Mouse (Mus musculus): ENCODE data around the gene Taf1b.
"Not testable (repeated sequence)": the region's sequence is repeated elsewhere in the genome, so short reads cannot be mapped to it uniquely, and the experiment has no call there.

- not testable (repeated sequence) for TF ChIP-seq TAL1 (conservative IDR thresholded peaks at IDR 0.05; ENCODE audit: low read depth, low read length); CTCF (IDR thresholded peaks at IDR 0.05; ENCODE audit: low read depth, low read length); GATA1 (IDR thresholded peaks at IDR 0.05; ENCODE audit: borderline replicate concordance, low read length)
These were observed 804 bp downstream of the Taf1b start for GRCm38 (mm10) chr12:24498841-24499485.

Data from G1E (cell line).